Mouse (Mus musculus) embryonic facial prominence, embryonic 15.5 days (tissue): ENCODE measurements around the gene Tspan18. TPM values are rescaled to one million over a fixed set of nuclear protein-coding genes. Genes with fewer than 3 reads are reported as not detected.

ENCODE experiments used
- ATAC-seq: fragments of 200-750 bp; cut with Nextera tagmentation; 2 replicates; pipeline ENCODE4 v1.8.0; 2017; ENCODE audit warnings: low read depth, moderate TSS enrichment; ENCODE audit not compliant: insufficient number of reproducible peaks, low FRiP score, low TSS enrichment
- H3K27ac ChIP-seq: fragments of 300-500 bp; sonication (generic); replicated peaks from 2 replicates; pipeline ENCODE4 v1.5.1; 2015; ENCODE audit warnings: mild to moderate bottlenecking, inconsistent platforms
- H3K27me3 ChIP-seq: fragments of 300-500 bp; sonication (generic); 2 replicates; pipeline ENCODE4 v1.6.1; 2015; ENCODE audit warnings: inconsistent platforms
- H3K36me3 ChIP-seq: fragments of 300-500 bp; sonication (generic); 2 replicates; pipeline ENCODE4 v1.6.1; 2015; ENCODE audit warnings: mild to moderate bottlenecking, inconsistent platforms
- H3K4me1 ChIP-seq: fragments of 300-500 bp; sonication (generic); 2 replicates; pipeline ENCODE4 v1.6.1; 2015; ENCODE audit warnings: inconsistent platforms
- H3K4me2 ChIP-seq: fragments of 300-500 bp; sonication (generic); replicated peaks from 2 replicates; pipeline ENCODE4 v1.6.1; 2015; ENCODE audit warnings: mild to moderate bottlenecking, inconsistent platforms
- H3K4me3 ChIP-seq: fragments of 300-500 bp; sonication (generic); replicated peaks from 2 replicates; pipeline ENCODE4 v1.5.1; 2015; ENCODE audit warnings: mild to moderate bottlenecking, inconsistent platforms
- H3K9ac ChIP-seq: fragments of 300-500 bp; sonication (generic); 2 replicates; pipeline ENCODE4 v1.6.1; 2015; ENCODE audit warnings: inconsistent platforms
- H3K9me3 ChIP-seq: fragments of 300-500 bp; sonication (generic); replicated peaks from 2 replicates; pipeline ENCODE4 v1.6.1; 2016; ENCODE audit warnings: inconsistent platforms
- WGBS: fragments of 180-500 bp; shearing (Covaris S2); methylation state at CpG from one replicate; pipeline ENCODE4 v1.1.7; 2015; 5-methylcytosine and 5-hydroxymethylcytosine counted together
- polyA plus RNA-seq: library from polyadenylated mRNA; unstranded; fragments of >200 nt; fragmentation: Nextera tagmentation; extraction: Ambion mirVana; gene quantifications from 2 replicates; pipeline ENCODE4 v1.2.1, GENCODE M21; 2015

Gene Tspan18
- polyA plus RNA-seq, 1 experiment from 2014 or later: 27.6 TPM

GRCm38 (mm10) chr2:93290345-93291118 lies 43.8 kb downstream of the Tspan18 start:
- Histone ChIP-seq H3K4me1 (peaks cover 37% of the 10 kb centered on the region), H3K4me2 (no peak overlapping the region), H3K36me3 (no peaks in the 10 kb centered on the region), H3K9me3 (no peaks in the 10 kb centered on the region), H3K4me3 (no peak overlapping the region), H3K27me3 (no peaks in the 10 kb centered on the region), H3K9ac (no peak overlapping the region), H3K27ac (no peak overlapping the region)
- 34% methylated on average over 7 of the region's 7 CpGs for WGBS
- ATAC-seq: no peak

GRCm38 (mm10) chr2:93289161-93289560 lies 45.1 kb downstream of the Tspan18 start:
- H3K27me3 ChIP-seq: no peaks in the 10 kb centered on the region
- H3K36me3 ChIP-seq: no peaks in the 10 kb centered on the region
- H3K4me3 ChIP-seq: no peak overlapping the region
- no peak for ATAC-seq
- 70% methylated on average over 10 of the region's 10 CpGs for WGBS
- no peak overlapping the region for H3K27ac ChIP-seq
- H3K4me2 ChIP-seq: no peak overlapping the region
- no peak overlapping the region for H3K9ac ChIP-seq
- H3K9me3 ChIP-seq: no peaks in the 10 kb centered on the region
- peaks cover 51% of the 10 kb centered on the region for H3K4me1 ChIP-seq

GRCm38 (mm10) chr2:93287348-93287747 lies 47.0 kb downstream of the Tspan18 start:
- Histone ChIP-seq H3K36me3 (no peaks in the 10 kb centered on the region), H3K9ac (no peak overlapping the region), H3K4me2 (no peak overlapping the region), H3K27me3 (no peaks in the 10 kb centered on the region), H3K4me1 (peaks cover 69% of the 10 kb centered on the region), H3K9me3 (no peaks in the 10 kb centered on the region), H3K27ac (no peak overlapping the region), H3K4me3 (no peak overlapping the region)
- no peak for ATAC-seq
- 39% methylated on average over 4 of the region's 4 CpGs for WGBS

- H3K9ac ChIP-seq: no peak overlapping the region
- H3K4me2 ChIP-seq: no peak overlapping the region
- peaks cover 73% of the 10 kb centered on the region for H3K4me1 ChIP-seq
- 52% methylated on average over 4 of the region's 4 CpGs for WGBS
- no peaks in the 10 kb centered on the region for H3K9me3 ChIP-seq
- no peaks in the 10 kb centered on the region for H3K36me3 ChIP-seq
- ATAC-seq: no peak
- H3K27me3 ChIP-seq: no peaks in the 10 kb centered on the region
- no peak overlapping the region for H3K27ac ChIP-seq
- H3K4me3 ChIP-seq: no peak overlapping the region
Observed at GRCm38 (mm10) chr2:93286742-93287141, 47.6 kb downstream of the Tspan18 start.

GRCm38 (mm10) chr2:93286321-93286720 lies 48.0 kb downstream of the Tspan18 start:
- no peak overlapping the region for H3K4me2 ChIP-seq
- peaks cover 73% of the 10 kb centered on the region for H3K4me1 ChIP-seq
- no peaks in the 10 kb centered on the region for H3K27me3 ChIP-seq
- no peaks in the 10 kb centered on the region for H3K36me3 ChIP-seq
- ATAC-seq: no peak
- H3K4me3 ChIP-seq: no peak overlapping the region
- no peak overlapping the region for H3K27ac ChIP-seq
- H3K9me3 ChIP-seq: no peaks in the 10 kb centered on the region
- H3K9ac ChIP-seq: no peak overlapping the region
- WGBS: 21% methylated on average over 2 of the region's 2 CpGs

- H3K9ac ChIP-seq: no peak overlapping the region
- H3K4me1 ChIP-seq: peaks cover 76% of the 10 kb centered on the region
- WGBS: 33% methylated on average over 8 of the region's 8 CpGs
- H3K4me3 ChIP-seq: no peak overlapping the region
- no peak overlapping the region; the same call in 1 of the 2 replicates for H3K27ac ChIP-seq
- H3K27me3 ChIP-seq: no peaks in the 10 kb centered on the region
- no peaks in the 10 kb centered on the region for H3K9me3 ChIP-seq
- no peak overlapping the region for H3K4me2 ChIP-seq
- no peaks in the 10 kb centered on the region for H3K36me3 ChIP-seq
- ATAC-seq: no peak
Observed at GRCm38 (mm10) chr2:93285842-93286241, 48.5 kb downstream of the Tspan18 start.

- Histone ChIP-seq H3K36me3 (no peaks in the 10 kb centered on the region), H3K4me3 (no peak overlapping the region), H3K4me1 (peaks cover 77% of the 10 kb centered on the region), H3K9ac (no peak overlapping the region), H3K4me2 (no peak overlapping the region), H3K27ac (peak overlapping the region; percentile 73; the same call in 1 of the 2 replicates), H3K9me3 (no peaks in the 10 kb centered on the region), H3K27me3 (no peaks in the 10 kb centered on the region)
- ATAC-seq: no peak
- WGBS: 68% methylated on average over 2 of the region's 2 CpGs
Observed at GRCm38 (mm10) chr2:93284625-93285024, 49.7 kb downstream of the Tspan18 start.

- Histone ChIP-seq H3K27ac (peak overlapping the region; percentile 73), H3K4me3 (no peak overlapping the region), H3K9ac (no peak overlapping the region), H3K36me3 (no peaks in the 10 kb centered on the region), H3K4me1 (peaks cover 80% of the 10 kb centered on the region), H3K9me3 (no peaks in the 10 kb centered on the region), H3K4me2 (no peak overlapping the region), H3K27me3 (no peaks in the 10 kb centered on the region)
- ATAC-seq: peak; percentile 82
- 35% methylated on average over 7 of the region's 7 CpGs for WGBS
Observed at GRCm38 (mm10) chr2:93283481-93284293, 50.6 kb downstream of the Tspan18 start.

GRCm38 (mm10) chr2:93282636-93283035 lies 51.7 kb downstream of the Tspan18 start:
- Histone ChIP-seq H3K9me3 (no peaks in the 10 kb centered on the region), H3K36me3 (no peaks in the 10 kb centered on the region), H3K27ac (peak overlapping the region; percentile 56), H3K9ac (no peak overlapping the region), H3K4me3 (no peak overlapping the region), H3K4me1 (peaks cover 86% of the 10 kb centered on the region), H3K27me3 (no peaks in the 10 kb centered on the region), H3K4me2 (no peak overlapping the region)
- WGBS: 74% methylated on average over 4 of the region's 4 CpGs
- ATAC-seq: no peak

- Histone ChIP-seq H3K27me3 (no peaks in the 10 kb centered on the region), H3K9ac (no peak overlapping the region), H3K9me3 (no peaks in the 10 kb centered on the region), H3K4me3 (no peak overlapping the region), H3K4me1 (peaks cover 86% of the 10 kb centered on the region), H3K4me2 (no peak overlapping the region), H3K36me3 (no peaks in the 10 kb centered on the region), H3K27ac (no peak overlapping the region)
- 72% methylated on average over 6 of the region's 6 CpGs for WGBS
- no peak for ATAC-seq
Observed at GRCm38 (mm10) chr2:93281466-93281865, 52.8 kb downstream of the Tspan18 start.

- no peaks in the 10 kb centered on the region for H3K36me3 ChIP-seq
- ATAC-seq: no peak
- H3K9me3 ChIP-seq: no peaks in the 10 kb centered on the region
- H3K27me3 ChIP-seq: no peaks in the 10 kb centered on the region
- H3K4me2 ChIP-seq: no peak overlapping the region
- 82% methylated on average over 2 of the region's 2 CpGs for WGBS
- H3K9ac ChIP-seq: no peak overlapping the region
- H3K4me1 ChIP-seq: peaks cover 73% of the 10 kb centered on the region
- no peak overlapping the region for H3K4me3 ChIP-seq
- H3K27ac ChIP-seq: 0 out of 2 replicates have a peak overlapping the region, but pooled peaks have one; percentile 90
Observed at GRCm38 (mm10) chr2:93280117-93280620, 54.1 kb downstream of the Tspan18 start.
